Mouse (Mus musculus): ENCODE data around the gene Chd5.

- TF ChIP-seq POLR2A (IDR thresholded peaks at IDR 0.05; ENCODE audit: low read depth, low read length) (no peak), CTCF (IDR thresholded peaks at IDR 0.05; ENCODE audit: extremely low read depth, insufficient read length, insufficient replicate concordance, low read depth, low read length) (no peak)
Measured at GRCm38 (mm10) chr4:152303172-152303571, 35.3 kb upstream of the Chd5 start.

Data from small intestine, adult 2 months (tissue).